Mouse (Mus musculus) midbrain, embryonic 15.5 days (tissue): ENCODE measurements around the gene S1pr1. TPM values are rescaled to one million over a fixed set of nuclear protein-coding genes. Genes with fewer than 3 reads are reported as not detected.

Source experiments
- ATAC-seq: fragments of 200-750 bp; cut with Nextera tagmentation; replicated peaks from 2 replicates; pipeline ENCODE4 v1.8.0; 2017; ENCODE audit warnings: moderate TSS enrichment
- H3K27ac ChIP-seq: fragments of 300-500 bp; sonication (generic); 2 replicates; pipeline ENCODE4 v1.5.1; 2015; ENCODE audit warnings: mild to moderate bottlenecking, inconsistent platforms
- H3K27me3 ChIP-seq: fragments of 300-500 bp; sonication (generic); replicated peaks from 2 replicates; pipeline ENCODE4 v1.6.1; 2015; ENCODE audit warnings: inconsistent platforms
- H3K36me3 ChIP-seq: fragments of 300-500 bp; sonication (generic); replicated peaks from 2 replicates; pipeline ENCODE4 v1.6.1; 2015; ENCODE audit warnings: inconsistent platforms
- H3K4me1 ChIP-seq: fragments of 300-500 bp; sonication (generic); 2 replicates; pipeline ENCODE4 v1.6.1; 2015; ENCODE audit warnings: inconsistent platforms
- H3K4me2 ChIP-seq: fragments of 300-500 bp; sonication (generic); 2 replicates; pipeline ENCODE4 v1.6.1; 2015; ENCODE audit warnings: inconsistent platforms, mild to moderate bottlenecking, moderate library complexity
- H3K4me3 ChIP-seq: fragments of 300-500 bp; sonication (generic); 2 replicates; pipeline ENCODE4 v1.5.1; 2015; ENCODE audit warnings: mild to moderate bottlenecking, inconsistent platforms
- H3K9ac ChIP-seq: fragments of 300-500 bp; sonication (generic); 2 replicates; pipeline ENCODE4 v1.6.1; 2015; ENCODE audit warnings: mild to moderate bottlenecking, inconsistent platforms
- H3K9me3 ChIP-seq: fragments of 300-500 bp; sonication (generic); 2 replicates; pipeline ENCODE4 v1.6.1; 2016; ENCODE audit warnings: inconsistent platforms
- WGBS: fragments of 180-500 bp; shearing (Covaris S2); methylation state at CpG from one replicate; pipeline ENCODE4 v1.1.7; 2015; ENCODE audit warnings: mixed read lengths; 5-methylcytosine and 5-hydroxymethylcytosine counted together
- polyA plus RNA-seq: library from polyadenylated mRNA; unstranded; fragments of >200 nt; fragmentation: Nextera tagmentation; extraction: Ambion mirVana; gene quantifications from 2 replicates; pipeline ENCODE4 v1.2.1, GENCODE M21; 2015

S1pr1 gene
- 27.7 TPM in 2 replicates for polyA plus RNA-seq

DNA sequence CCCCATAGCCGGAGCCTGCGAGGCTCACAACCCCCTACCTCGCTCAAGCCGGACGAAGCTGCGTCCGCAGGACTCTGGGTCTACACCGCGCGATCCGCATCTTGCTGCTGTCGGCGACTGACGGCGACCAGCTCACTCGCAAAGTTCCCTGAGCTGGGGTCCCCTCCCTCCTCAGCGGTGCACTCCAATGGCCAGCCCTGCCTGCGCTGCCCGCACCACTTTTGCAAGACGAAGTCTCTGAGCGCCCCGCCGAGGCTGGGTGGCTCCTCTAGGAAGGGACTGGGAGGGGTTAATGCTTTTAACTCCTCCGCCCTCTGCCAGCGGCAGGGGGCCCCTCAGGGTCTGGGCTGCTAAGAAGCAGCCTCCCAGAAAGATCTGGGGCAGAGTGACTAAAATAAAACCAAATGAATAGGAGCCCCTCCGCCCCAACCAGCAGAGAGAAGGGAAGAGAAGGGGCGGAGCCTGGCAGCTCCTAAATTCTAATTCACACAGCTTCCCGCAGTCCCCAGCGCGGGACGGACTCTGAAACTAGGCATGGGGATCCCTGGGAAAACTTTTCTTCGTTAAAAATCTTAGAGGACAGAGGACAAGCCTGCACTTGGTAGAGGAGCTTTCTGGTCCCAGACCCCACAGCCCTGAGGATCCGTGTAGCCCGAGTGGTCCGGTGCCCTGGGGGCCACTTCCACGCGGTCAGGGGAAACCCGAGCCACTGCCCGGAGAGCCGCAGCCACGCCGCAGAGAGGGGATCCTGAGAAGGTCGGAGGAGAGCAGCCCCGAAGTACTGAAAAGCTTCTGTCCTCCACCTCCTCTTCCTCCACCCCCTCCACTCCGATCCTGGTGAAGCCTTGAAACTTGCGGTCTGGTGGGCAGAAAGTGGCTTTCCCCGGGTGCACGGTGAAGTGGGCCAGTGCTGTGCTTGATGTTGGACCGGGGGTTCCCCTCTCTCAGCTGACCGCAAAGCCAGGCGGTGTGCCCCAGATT is at the start of gene S1pr1:
S1pr1 (minus strand) TSS at position 402 of the 981 bp plus-strand sequence.
- WGBS, result under 1% methylated on average over 51 of the region's 51 CpGs
- H3K27ac ChIP-seq, result peak within 1 kb of the TSS; percentile 67
- no peaks in the 10 kb centered on the region for H3K36me3 ChIP-seq
- H3K4me3 ChIP-seq, result peak within 1 kb of the TSS; percentile 44
- peak; percentile 88 for ATAC-seq
- peak within 1 kb of the TSS; percentile 92 for H3K4me2 ChIP-seq
- H3K9ac ChIP-seq, result peak within 1 kb of the TSS; percentile 52
- H3K4me1 ChIP-seq, result peaks cover 22% of the 10 kb centered on the region
- H3K9me3 ChIP-seq, result no peaks in the 10 kb centered on the region
- 0 out of 2 replicates have a peak, but pooled peaks cover 7% of the 10 kb centered on the region for H3K27me3 ChIP-seq

DNA sequence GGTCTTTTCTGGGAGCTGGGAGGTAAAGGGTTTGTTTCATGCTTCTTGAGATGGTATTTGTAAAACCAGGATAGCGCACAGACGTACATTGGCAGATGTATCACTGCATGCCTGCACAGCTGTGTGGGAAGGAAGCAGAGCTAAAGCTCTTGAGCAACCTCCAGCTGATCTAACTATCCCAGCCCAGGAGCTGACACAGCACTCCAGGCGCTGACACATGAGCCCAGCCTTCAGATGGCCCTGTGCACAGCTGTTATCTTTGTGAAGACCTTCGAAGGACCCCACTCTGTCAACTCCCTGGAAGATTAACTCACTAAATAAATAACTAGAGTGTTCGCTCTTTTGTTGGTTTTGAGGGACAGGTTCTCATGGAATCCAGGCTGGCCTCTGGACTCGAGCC is 48.4 kb upstream of the S1pr1 start:
- Histone ChIP-seq H3K36me3 (no peaks in the 10 kb centered on the region), H3K9ac (no peak overlapping the region), H3K4me3 (no peak overlapping the region), H3K4me1 (no peaks in the 10 kb centered on the region), H3K27ac (no peak overlapping the region), H3K9me3 (no peaks in the 10 kb centered on the region), H3K4me2 (no peak overlapping the region), H3K27me3 (no peaks in the 10 kb centered on the region)
- no peak for ATAC-seq
- WGBS, result 68% methylated on average over 6 of the region's 6 CpGs

DNA sequence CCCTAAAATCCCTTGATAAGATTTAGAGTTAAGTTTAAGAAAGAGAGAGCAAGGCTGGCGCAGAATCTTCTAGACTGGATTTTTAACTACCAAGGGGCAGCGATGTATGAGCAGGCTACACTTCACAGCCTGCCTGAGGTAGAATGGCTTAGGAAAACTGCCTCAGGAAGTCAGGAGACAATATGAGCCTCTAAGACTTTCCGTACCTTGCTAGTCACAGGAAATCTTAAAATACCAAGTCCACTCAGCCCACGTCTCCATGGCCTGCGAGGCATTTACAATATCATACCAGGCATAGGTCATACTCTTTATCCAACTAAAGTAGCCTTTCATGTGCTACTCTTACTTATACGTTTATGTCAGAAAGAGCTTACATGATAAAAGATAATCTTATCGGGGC is 48.0 kb upstream of the S1pr1 start:
- Histone ChIP-seq H3K4me1 (no peaks in the 10 kb centered on the region), H3K4me2 (no peak overlapping the region), H3K9me3 (no peaks in the 10 kb centered on the region), H3K27me3 (no peaks in the 10 kb centered on the region), H3K4me3 (no peak overlapping the region), H3K27ac (no peak overlapping the region), H3K9ac (no peak overlapping the region), H3K36me3 (no peaks in the 10 kb centered on the region)
- WGBS, result 83% methylated on average over 7 of the region's 7 CpGs
- ATAC-seq, result no peak

DNA sequence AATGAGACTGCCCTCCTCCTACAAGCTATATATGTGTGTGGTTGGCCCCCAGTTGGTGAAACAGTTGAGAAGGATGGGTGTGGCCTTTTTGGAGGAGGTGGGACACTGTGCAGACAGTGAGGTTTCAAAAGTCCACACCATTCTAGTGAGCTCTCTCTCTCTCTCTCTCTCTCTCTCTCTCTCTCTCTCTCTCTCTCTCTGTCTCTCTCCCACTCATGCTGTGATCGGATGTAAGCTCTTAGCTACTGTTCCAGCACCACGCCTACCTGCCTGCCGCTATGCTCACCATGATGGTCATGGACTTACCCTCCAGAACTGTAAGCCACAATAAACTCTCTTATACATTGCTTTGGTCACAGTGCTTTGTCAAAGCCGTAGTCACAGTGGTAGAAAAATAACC is 44.8 kb upstream of the S1pr1 start:
- 98% methylated on average over 4 of the region's 4 CpGs for WGBS
- H3K9me3 ChIP-seq, result no peaks in the 10 kb centered on the region
- no peak for ATAC-seq
- H3K9ac ChIP-seq, result no peak overlapping the region
- H3K36me3 ChIP-seq, result no peaks in the 10 kb centered on the region
- H3K4me3 ChIP-seq, result no peak overlapping the region
- no peak overlapping the region for H3K4me2 ChIP-seq
- H3K27me3 ChIP-seq, result no peaks in the 10 kb centered on the region
- H3K4me1 ChIP-seq, result no peaks in the 10 kb centered on the region
- H3K27ac ChIP-seq, result no peak overlapping the region

DNA sequence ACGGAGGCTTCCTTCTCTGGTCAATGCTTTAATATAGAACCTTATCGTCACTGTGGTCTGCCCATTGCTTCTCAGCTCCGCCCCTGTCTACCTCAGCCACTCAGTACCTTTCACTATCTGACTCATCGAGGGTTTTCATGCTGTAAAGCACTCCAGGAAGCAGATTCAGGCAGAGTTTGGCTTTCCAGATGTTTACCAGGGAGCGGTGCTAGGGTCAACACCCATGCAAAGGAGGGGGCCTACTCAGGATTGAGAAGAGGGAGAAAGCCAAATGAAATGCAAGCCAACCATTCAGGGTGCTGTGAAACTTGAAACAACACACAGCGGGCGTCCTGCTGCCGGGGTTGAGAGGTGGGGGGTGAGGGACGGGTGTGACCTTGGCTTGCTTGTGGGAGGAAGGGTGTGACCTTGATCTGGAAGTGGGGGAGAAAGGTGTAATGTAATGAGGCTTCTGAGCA is 43.6 kb upstream of the S1pr1 start:
- no peaks in the 10 kb centered on the region for H3K36me3 ChIP-seq
- H3K4me3 ChIP-seq, result no peak overlapping the region
- no peak overlapping the region for H3K4me2 ChIP-seq
- ATAC-seq, result no peak
- H3K27me3 ChIP-seq, result no peaks in the 10 kb centered on the region
- 26% methylated on average over 9 of the region's 9 CpGs for WGBS
- no peaks in the 10 kb centered on the region for H3K4me1 ChIP-seq
- no peak overlapping the region for H3K9ac ChIP-seq
- no peak overlapping the region for H3K27ac ChIP-seq
- no peaks in the 10 kb centered on the region for H3K9me3 ChIP-seq

DNA sequence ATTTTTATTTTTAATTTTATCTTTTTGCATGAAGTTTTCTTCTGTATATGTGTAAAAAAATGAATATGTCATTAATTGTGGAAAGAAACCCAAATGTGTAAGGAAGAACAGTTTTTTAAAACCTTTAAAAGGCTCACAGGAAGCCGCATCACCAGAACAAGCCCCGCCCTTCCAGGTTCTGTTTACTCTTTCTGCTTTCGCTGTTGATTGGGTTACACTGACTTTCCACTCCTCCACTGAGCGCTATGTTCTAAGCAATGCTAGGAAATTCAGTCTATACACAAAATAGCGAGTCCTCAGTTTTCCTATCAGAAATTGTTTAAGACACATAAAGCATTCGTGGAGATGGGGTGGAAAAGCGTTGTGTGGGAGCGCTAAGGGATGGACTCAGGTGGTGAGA is 39.6 kb upstream of the S1pr1 start:
- Histone ChIP-seq H3K36me3 (no peaks in the 10 kb centered on the region), H3K9me3 (no peaks in the 10 kb centered on the region), H3K9ac (no peak overlapping the region), H3K4me1 (no peaks in the 10 kb centered on the region), H3K4me3 (no peak overlapping the region), H3K27ac (no peak overlapping the region), H3K4me2 (no peak overlapping the region), H3K27me3 (no peaks in the 10 kb centered on the region)
- WGBS, result 60% methylated on average over 8 of the region's 8 CpGs
- ATAC-seq, result no peak

DNA sequence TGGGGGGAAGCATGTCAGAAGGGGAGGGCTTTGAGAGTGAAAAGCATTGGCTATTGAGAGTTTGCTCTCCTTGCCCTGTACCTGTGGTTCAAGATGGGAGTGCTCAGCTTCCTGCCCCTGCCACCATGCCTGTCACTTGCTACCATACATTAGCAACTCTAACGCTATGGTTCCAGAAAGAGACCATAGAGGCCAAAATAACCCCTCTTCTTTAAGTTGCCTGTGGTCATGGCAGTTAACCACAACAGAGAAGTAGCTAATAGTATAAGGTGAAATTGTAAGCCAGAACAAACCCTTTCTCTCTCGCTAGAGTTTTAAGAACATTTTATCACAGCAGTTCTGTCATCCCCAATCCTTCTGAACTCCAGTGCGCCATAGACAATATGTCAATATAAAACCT is 35.5 kb upstream of the S1pr1 start:
- no peak for ATAC-seq
- Histone ChIP-seq H3K27ac (no peak overlapping the region), H3K36me3 (no peaks in the 10 kb centered on the region), H3K27me3 (no peaks in the 10 kb centered on the region), H3K9ac (no peak overlapping the region), H3K9me3 (no peaks in the 10 kb centered on the region), H3K4me1 (no peaks in the 10 kb centered on the region), H3K4me2 (no peak overlapping the region), H3K4me3 (no peak overlapping the region)
- 92% methylated on average over 3 of the region's 3 CpGs for WGBS

DNA sequence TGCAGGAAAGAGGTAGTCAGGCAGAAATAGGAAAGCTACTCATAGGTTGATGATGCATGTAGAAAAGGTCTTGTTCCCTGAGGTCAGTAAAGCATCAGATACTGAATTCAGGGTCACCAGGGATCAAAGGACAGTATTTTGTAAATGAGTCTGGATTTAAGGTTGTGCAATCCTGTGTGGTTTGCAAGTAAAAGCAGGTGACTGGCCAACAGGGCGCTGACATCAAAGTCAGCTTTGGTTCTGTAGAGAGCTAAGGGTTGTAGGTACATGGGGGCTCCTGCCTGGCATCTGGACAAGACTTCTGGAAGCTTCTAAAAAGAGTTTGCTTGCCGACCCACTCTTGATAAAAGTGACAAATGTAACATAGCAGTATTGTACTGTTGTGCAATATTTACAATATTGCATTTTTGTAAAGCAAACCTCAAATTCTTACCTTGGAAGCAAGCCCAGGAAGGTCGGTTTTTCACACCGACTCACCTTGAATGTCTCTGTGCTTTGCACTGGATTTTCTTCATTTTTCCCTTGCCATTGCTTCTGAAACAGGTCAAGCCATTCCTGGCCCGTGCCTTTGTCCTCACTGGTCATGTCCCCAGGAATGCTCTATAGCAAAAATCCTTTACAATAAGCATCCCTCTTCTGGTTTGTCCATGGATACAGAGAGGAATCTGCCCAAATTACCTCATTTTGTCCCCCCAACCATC is 33.6 kb upstream of the S1pr1 start:
- Histone ChIP-seq H3K9me3 (no peaks in the 10 kb centered on the region), H3K4me3 (no peak overlapping the region), H3K27me3 (no peaks in the 10 kb centered on the region), H3K9ac (no peak overlapping the region), H3K36me3 (no peaks in the 10 kb centered on the region), H3K27ac (no peak overlapping the region), H3K4me2 (no peak overlapping the region), H3K4me1 (no peaks in the 10 kb centered on the region)
- WGBS, result 80% methylated on average over 5 of the region's 5 CpGs
- ATAC-seq, result no peak

DNA sequence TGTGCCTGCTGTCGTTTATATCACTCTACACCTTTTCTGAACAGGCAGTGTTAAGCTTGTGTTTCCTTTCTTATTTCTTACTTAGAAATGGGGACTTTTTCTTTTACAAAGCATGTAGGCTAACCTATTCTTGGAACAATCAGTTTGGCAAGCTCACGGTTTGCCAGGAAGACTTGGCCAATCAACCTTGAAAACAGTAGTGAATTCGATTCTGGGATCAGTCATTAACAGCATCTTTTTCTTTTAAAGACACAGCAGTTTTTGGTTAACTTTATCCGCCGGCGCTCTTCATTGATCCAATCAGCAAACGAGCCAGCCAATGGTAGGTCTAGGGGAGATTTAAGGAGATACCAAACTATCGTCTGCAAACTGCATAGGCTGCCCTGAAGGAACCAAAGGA is 31.6 kb upstream of the S1pr1 start:
- no peak overlapping the region for H3K4me3 ChIP-seq
- no peak overlapping the region for H3K27ac ChIP-seq
- no peak overlapping the region for H3K4me2 ChIP-seq
- WGBS, result 86% methylated on average over 8 of the region's 8 CpGs
- no peaks in the 10 kb centered on the region for H3K36me3 ChIP-seq
- H3K9me3 ChIP-seq, result no peaks in the 10 kb centered on the region
- no peak for ATAC-seq
- H3K4me1 ChIP-seq, result no peaks in the 10 kb centered on the region
- no peaks in the 10 kb centered on the region for H3K27me3 ChIP-seq
- H3K9ac ChIP-seq, result no peak overlapping the region

DNA sequence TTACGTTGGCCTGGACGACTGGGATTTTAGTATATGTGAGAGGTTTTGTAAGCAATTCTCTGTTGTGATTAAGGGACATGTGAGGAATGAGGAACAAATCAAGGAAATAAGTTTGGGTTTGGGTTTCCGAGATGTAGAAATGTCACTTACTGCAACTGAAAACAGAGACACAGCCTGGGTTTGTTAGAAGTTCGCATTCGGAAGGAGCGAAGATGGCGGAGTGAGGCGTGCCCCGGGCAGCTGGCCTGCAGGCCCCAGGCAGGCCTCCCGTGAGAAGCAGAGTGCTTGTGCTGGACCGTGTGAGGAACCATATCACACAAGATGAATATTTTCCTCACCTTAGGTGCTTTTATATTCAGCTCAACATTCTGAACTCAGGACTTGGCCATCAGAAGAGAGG is 30.2 kb upstream of the S1pr1 start:
- no peak for ATAC-seq
- H3K4me1 ChIP-seq, result no peaks in the 10 kb centered on the region
- H3K27me3 ChIP-seq, result no peaks in the 10 kb centered on the region
- H3K27ac ChIP-seq, result no peak overlapping the region
- H3K9ac ChIP-seq, result no peak overlapping the region
- 94% methylated on average over 11 of the region's 11 CpGs for WGBS
- H3K4me3 ChIP-seq, result no peak overlapping the region
- H3K9me3 ChIP-seq, result no peaks in the 10 kb centered on the region
- H3K4me2 ChIP-seq, result no peak overlapping the region
- H3K36me3 ChIP-seq, result no peaks in the 10 kb centered on the region

DNA sequence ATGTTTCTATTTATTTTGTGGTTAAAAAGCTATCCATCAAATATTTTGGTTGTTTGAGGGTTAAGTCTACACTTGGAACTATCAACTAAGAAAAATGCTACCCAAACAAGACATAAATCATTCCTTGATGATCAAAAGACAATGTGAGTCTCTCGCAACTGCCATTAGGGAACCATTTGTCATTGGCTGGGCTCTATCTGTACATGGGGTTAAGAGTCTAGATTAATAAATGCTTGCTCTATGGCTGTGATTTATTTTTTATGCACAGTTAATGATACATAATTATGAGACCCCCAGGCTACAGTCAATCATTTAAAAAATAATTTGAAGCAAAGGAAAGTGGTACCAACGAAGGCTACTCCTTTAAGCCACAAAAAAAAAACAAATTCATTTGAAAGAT is 23.7 kb upstream of the S1pr1 start:
- Histone ChIP-seq H3K36me3 (no peaks in the 10 kb centered on the region), H3K4me1 (peaks cover 6% of the 10 kb centered on the region), H3K27ac (no peak overlapping the region), H3K9ac (no peak overlapping the region), H3K9me3 (no peaks in the 10 kb centered on the region), H3K4me3 (no peak overlapping the region), H3K27me3 (no peaks in the 10 kb centered on the region), H3K4me2 (no peak overlapping the region)
- 0 out of 2 replicates have a peak, but pooled peaks have one; percentile 50 for ATAC-seq
- WGBS, result 52% methylated on average over 2 of the region's 2 CpGs

DNA sequence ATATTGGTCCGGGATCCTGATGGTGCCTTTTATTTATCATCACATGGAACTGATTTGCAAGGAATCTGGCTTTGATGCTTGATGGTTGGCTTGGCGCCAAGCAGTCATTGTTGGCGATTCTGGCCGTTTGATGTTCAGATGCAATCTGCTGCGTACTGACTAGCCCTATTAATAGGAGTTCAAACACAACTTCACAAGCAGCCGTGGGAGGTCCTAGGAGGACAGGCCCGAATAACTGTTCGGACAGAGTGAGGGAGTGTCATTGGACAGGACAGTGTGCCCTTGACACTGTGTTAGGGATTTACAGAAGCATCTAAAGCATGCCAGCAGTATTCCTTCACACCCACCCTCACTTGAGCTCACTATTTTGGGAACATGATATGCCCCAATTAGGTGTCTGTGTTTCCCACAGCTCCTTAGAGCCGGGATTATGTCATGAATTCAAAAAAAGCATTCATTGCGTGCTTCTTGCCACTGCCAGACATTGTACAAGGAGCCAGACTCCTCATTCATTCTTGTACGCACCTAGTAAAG is 23.0 kb upstream of the S1pr1 start:
- H3K4me1 ChIP-seq, result peaks cover 6% of the 10 kb centered on the region
- no peaks in the 10 kb centered on the region for H3K9me3 ChIP-seq
- no peak overlapping the region for H3K9ac ChIP-seq
- peak; percentile 74 for ATAC-seq
- no peaks in the 10 kb centered on the region for H3K27me3 ChIP-seq
- H3K4me3 ChIP-seq, result no peak overlapping the region
- no peak overlapping the region for H3K27ac ChIP-seq
- no peaks in the 10 kb centered on the region for H3K36me3 ChIP-seq
- no peak overlapping the region for H3K4me2 ChIP-seq
- 38% methylated on average over 11 of the region's 11 CpGs for WGBS
